Mouse (Mus musculus) neural tube, embryonic 13.5 days (tissue): ENCODE data around the gene Scarb1. TPM values are rescaled to one million over a fixed set of nuclear protein-coding genes. Genes with fewer than 3 reads are reported as not detected.

ENCODE experiments used
- ATAC-seq: fragments of 200-750 bp; cut with Nextera tagmentation; 2 replicates; pipeline ENCODE4 v1.8.0; 2017; ENCODE audit warnings: low read depth, mild to moderate bottlenecking, moderate TSS enrichment, moderate library complexity
- H3K27ac ChIP-seq: fragments of 300-500 bp; sonication (generic); replicated peaks from 2 replicates; pipeline ENCODE4 v1.5.1; 2015; ENCODE audit warnings: moderate library complexity, mild to moderate bottlenecking, inconsistent platforms
- H3K27me3 ChIP-seq: fragments of 300-500 bp; sonication (generic); 2 replicates; pipeline ENCODE4 v1.6.1; 2015; ENCODE audit warnings: mild to moderate bottlenecking, inconsistent platforms
- H3K36me3 ChIP-seq: fragments of 300-500 bp; sonication (generic); 2 replicates; pipeline ENCODE4 v1.6.1; 2015; ENCODE audit warnings: mild to moderate bottlenecking, inconsistent platforms
- H3K4me1 ChIP-seq: fragments of 300-500 bp; sonication (generic); replicated peaks from 2 replicates; pipeline ENCODE4 v1.6.1; 2015; ENCODE audit warnings: inconsistent platforms
- H3K4me2 ChIP-seq: fragments of 300-500 bp; sonication (generic); 2 replicates; pipeline ENCODE4 v1.6.1; 2015; ENCODE audit warnings: inconsistent platforms, mild to moderate bottlenecking, moderate library complexity
- H3K4me3 ChIP-seq: fragments of 300-500 bp; sonication (generic); 2 replicates; pipeline ENCODE4 v1.5.1; 2015; ENCODE audit warnings: mild to moderate bottlenecking, inconsistent platforms
- H3K9ac ChIP-seq: fragments of 300-500 bp; sonication (generic); 2 replicates; pipeline ENCODE4 v1.6.1; 2015; ENCODE audit warnings: moderate library complexity, mild to moderate bottlenecking, inconsistent platforms
- H3K9me3 ChIP-seq: fragments of 300-500 bp; sonication (generic); 2 replicates; pipeline ENCODE4 v1.6.1; 2016; ENCODE audit warnings: inconsistent platforms
- WGBS: fragments of 180-500 bp; shearing (Covaris S2); methylation state at CpG from one replicate; pipeline ENCODE4 v1.1.7; 2015; 5-methylcytosine and 5-hydroxymethylcytosine counted together
- polyA plus RNA-seq: library from polyadenylated mRNA; unstranded; fragments of >200 nt; fragmentation: Nextera tagmentation; extraction: Ambion mirVana; gene quantifications from 2 replicates; pipeline ENCODE4 v1.2.1, GENCODE M21; 2015

The Scarb1 gene
- polyA plus RNA-seq, 1 experiment from 2014 or later = 28.8 TPM

DNA sequence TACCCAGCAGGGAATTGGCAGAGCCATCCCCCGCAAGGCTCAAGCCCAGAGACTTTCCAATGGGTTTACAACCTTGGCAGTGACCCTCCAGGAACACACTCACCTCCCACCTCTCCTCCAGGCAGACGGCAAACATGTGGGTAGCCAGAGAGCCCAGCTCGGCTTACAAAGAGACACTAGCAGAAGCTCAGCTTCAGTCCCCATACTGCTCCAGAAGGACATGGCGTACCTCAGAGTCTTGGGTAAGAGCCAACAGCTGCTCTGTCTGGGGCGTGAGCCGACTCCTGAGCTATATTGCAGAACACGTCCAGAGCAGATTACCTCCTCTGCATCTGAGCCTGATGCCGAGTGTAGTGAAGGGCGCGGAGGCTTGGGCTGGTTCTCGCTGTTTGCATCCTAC lies 15.0 kb downstream of the Scarb1 start:
- H3K36me3 ChIP-seq = no peaks in the 10 kb centered on the region
- H3K9me3 ChIP-seq = no peaks in the 10 kb centered on the region
- H3K4me3 ChIP-seq = no peak overlapping the region
- no peak overlapping the region for H3K9ac ChIP-seq
- no peak for ATAC-seq
- 80% methylated on average over 11 of the region's 11 CpGs for WGBS
- no peak overlapping the region for H3K27ac ChIP-seq
- H3K27me3 ChIP-seq = no peaks in the 10 kb centered on the region
- peaks cover 13% of the 10 kb centered on the region for H3K4me1 ChIP-seq
- no peak overlapping the region for H3K4me2 ChIP-seq

GRCm38 (mm10) chr5:125325285-125325684 lies 15.6 kb downstream of the Scarb1 start:
- Histone ChIP-seq H3K9me3 (no peaks in the 10 kb centered on the region), H3K4me3 (no peak overlapping the region), H3K27me3 (no peaks in the 10 kb centered on the region), H3K36me3 (no peaks in the 10 kb centered on the region), H3K4me2 (no peak overlapping the region), H3K4me1 (peaks cover 13% of the 10 kb centered on the region), H3K9ac (no peak overlapping the region), H3K27ac (no peak overlapping the region)
- 84% methylated on average over 4 of the region's 4 CpGs for WGBS
- no peak for ATAC-seq

GRCm38 (mm10) chr5:125323939-125324480 lies 16.9 kb downstream of the Scarb1 start:
- H3K4me1 ChIP-seq = peaks cover 19% of the 10 kb centered on the region
- no peak overlapping the region for H3K4me2 ChIP-seq
- 89% methylated on average over 7 of the region's 7 CpGs for WGBS
- no peaks in the 10 kb centered on the region for H3K27me3 ChIP-seq
- H3K36me3 ChIP-seq = no peaks in the 10 kb centered on the region
- no peak overlapping the region for H3K4me3 ChIP-seq
- no peaks in the 10 kb centered on the region for H3K9me3 ChIP-seq
- no peak overlapping the region for H3K27ac ChIP-seq
- no peak for ATAC-seq
- no peak overlapping the region for H3K9ac ChIP-seq

DNA sequence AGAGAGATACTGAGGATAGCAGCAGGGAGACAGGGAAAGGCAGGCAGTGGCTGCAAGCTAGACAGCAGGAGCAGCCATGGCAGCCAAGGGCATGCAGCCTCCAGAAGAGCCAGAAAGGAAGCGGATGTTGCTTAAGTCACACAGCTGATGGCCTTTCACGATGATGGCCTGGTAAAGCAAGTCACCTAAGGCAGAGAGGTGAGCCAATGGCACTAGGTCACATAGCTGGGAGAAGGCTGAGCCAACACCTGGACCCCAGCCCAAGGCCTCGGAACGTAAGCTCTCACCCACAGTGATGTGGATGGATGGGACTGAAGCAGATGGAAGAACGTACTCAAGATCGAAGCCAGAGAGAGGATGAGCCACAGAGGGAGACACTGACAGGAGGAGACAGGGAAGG lies 17.8 kb downstream of the Scarb1 start:
- Histone ChIP-seq H3K4me2 (no peak overlapping the region), H3K27me3 (no peaks in the 10 kb centered on the region), H3K4me3 (no peak overlapping the region), H3K9ac (no peak overlapping the region), H3K36me3 (no peaks in the 10 kb centered on the region), H3K9me3 (no peaks in the 10 kb centered on the region), H3K27ac (no peak overlapping the region), H3K4me1 (peaks cover 19% of the 10 kb centered on the region)
- ATAC-seq = no peak
- 93% methylated on average over 6 of the region's 6 CpGs for WGBS

DNA sequence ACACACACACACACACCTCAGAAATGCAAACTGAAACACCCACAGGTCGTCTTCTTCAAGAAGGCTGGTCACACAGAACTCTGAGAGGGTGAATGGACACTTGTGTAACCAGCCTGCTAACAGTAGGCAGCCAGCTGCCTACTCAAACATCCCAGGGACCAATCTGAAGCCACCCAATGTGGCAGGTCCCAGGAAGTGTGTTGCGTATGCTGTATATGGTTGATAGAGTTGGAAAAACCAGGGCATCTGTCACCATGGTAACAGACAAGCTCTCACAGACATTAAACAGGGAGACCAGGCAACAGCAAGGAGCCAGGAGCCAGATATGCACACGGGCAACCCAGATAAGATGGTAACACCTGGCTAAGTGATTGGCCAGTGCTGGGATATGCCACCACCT lies 19.1 kb downstream of the Scarb1 start:
- H3K27ac ChIP-seq = no peak overlapping the region
- H3K9ac ChIP-seq = no peak overlapping the region
- 69% methylated on average over 3 of the region's 3 CpGs for WGBS
- no peak overlapping the region for H3K4me3 ChIP-seq
- H3K9me3 ChIP-seq = no peaks in the 10 kb centered on the region
- no peaks in the 10 kb centered on the region for H3K36me3 ChIP-seq
- no peak for ATAC-seq
- H3K4me2 ChIP-seq = no peak overlapping the region
- H3K27me3 ChIP-seq = no peaks in the 10 kb centered on the region
- H3K4me1 ChIP-seq = peaks cover 12% of the 10 kb centered on the region; the same call in 1 of the 2 replicates

DNA sequence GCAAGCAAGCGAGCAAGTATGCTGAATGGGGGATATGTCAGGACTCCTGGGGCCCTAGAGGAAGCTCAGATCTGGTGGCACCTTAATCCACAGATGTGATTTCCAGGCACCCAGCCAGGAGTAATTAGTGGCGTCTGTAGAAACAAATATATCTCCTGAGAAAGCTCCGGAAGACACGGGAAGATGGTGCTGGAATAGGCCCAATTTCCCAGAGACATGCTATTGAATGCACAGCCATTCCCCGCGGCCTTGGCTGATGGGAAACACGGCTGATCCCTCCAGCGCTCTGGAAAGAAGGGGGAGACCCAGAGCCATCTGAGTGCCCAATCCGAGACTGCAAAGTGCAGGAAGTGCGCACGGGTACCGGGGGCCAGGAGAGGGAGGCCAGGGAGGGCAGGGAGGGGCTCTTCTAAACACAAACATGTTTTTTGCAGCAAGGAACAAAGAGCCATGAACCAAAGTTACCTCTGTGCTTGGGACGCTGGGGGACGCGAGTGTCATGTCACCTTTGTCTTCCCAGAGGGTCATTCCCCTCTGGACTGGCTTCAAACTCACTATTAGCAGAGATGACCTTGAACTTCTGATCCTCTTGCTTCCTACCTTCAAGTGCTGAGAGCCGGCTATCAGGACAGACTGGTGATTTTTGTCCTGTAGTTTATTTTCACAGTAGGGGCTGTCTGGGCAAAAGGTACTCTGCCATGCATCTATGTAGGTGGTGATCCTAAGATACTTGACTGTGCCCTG lies 21.7 kb downstream of the Scarb1 start:
- Histone ChIP-seq H3K36me3 (no peaks in the 10 kb centered on the region), H3K4me3 (no peak overlapping the region), H3K9me3 (no peaks in the 10 kb centered on the region), H3K4me2 (no peak overlapping the region), H3K27ac (peak overlapping the region; percentile 46), H3K27me3 (no peaks in the 10 kb centered on the region), H3K4me1 (peaks cover 6% of the 10 kb centered on the region; the same call in 1 of the 2 replicates), H3K9ac (no peak overlapping the region)
- WGBS = 72% methylated on average over 16 of the region's 16 CpGs
- ATAC-seq = no peak

GRCm38 (mm10) chr5:125317953-125318352 lies 22.9 kb downstream of the Scarb1 start:
- H3K4me2 ChIP-seq = no peak overlapping the region
- 94% methylated on average over 8 of the region's 8 CpGs for WGBS

DNA sequence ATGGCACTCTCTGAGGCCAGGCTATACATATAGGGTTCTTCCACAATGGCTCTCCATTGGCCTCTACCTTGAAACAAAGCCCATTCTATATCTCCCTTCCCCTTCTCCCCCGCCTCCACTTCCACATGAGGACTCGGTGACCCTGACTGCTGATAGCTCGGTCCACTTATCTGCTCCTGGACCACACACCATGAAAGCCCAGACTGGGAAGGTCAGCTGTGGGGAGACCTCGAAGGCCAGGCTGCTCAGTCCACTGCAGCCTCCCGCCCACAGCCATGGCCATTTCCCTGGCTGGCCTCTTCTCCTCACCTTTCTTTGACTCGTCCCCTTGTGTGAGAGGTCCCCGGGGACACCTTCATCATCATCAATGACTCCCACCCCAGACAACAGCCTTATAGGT lies 23.6 kb downstream of the Scarb1 start:
- no peak for ATAC-seq
- WGBS = 84% methylated on average over 7 of the region's 7 CpGs
- no peak overlapping the region for H3K27ac ChIP-seq
- H3K27me3 ChIP-seq = no peaks in the 10 kb centered on the region
- H3K9me3 ChIP-seq = no peaks in the 10 kb centered on the region
- no peak overlapping the region for H3K4me2 ChIP-seq
- no peaks in the 10 kb centered on the region for H3K36me3 ChIP-seq
- no peak overlapping the region for H3K9ac ChIP-seq
- H3K4me1 ChIP-seq = peaks cover 16% of the 10 kb centered on the region; the same call in 1 of the 2 replicates
- H3K4me3 ChIP-seq = no peak overlapping the region

More at GRCm38 (mm10) chr5:125317953-125318352, 22.9 kb downstream of the Scarb1 start:
- no peak overlapping the region for H3K4me3 ChIP-seq
- no peaks in the 10 kb centered on the region for H3K9me3 ChIP-seq
- H3K4me1 ChIP-seq = peaks cover 14% of the 10 kb centered on the region; the same call in 1 of the 2 replicates
- no peak for ATAC-seq
- no peak overlapping the region for H3K9ac ChIP-seq
- H3K27me3 ChIP-seq = no peaks in the 10 kb centered on the region
- H3K27ac ChIP-seq = no peak overlapping the region
- H3K36me3 ChIP-seq = no peaks in the 10 kb centered on the region

- Histone ChIP-seq H3K27me3 (no peaks in the 10 kb centered on the region), H3K9me3 (no peaks in the 10 kb centered on the region), H3K9ac (no peak overlapping the region), H3K27ac (no peak overlapping the region), H3K4me3 (no peak overlapping the region), H3K4me2 (no peak overlapping the region), H3K36me3 (no peaks in the 10 kb centered on the region), H3K4me1 (peaks cover 16% of the 10 kb centered on the region; the same call in 1 of the 2 replicates)
- 85% methylated on average over 2 of the region's 2 CpGs for WGBS
- no peak for ATAC-seq
Measured at GRCm38 (mm10) chr5:125316771-125317170, 24.1 kb downstream of the Scarb1 start.

DNA sequence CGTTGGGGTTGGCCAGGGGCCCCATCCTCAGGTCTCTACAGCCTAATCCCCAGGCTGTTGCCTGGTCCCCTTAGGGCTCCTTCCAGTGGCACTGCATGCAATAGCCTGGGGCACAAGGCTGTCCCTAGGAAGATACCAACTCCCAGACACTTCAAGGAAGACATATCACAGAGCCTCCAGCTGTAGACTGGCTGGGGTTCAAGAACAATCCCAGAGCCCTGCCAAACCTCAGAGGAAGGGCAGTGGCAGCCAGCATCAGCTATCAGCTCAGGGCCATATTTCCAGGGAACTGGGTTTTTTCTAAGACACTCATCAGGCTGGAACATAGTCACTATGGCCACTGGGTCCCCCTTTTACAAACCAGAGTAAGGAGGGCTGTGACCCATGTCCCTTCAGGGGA lies 25.8 kb downstream of the Scarb1 start:
- 96% methylated on average over 1 of the region's 1 CpGs for WGBS
- Histone ChIP-seq H3K4me2 (no peak overlapping the region), H3K4me1 (peaks cover 20% of the 10 kb centered on the region; the same call in 1 of the 2 replicates), H3K4me3 (no peak overlapping the region), H3K27ac (no peak overlapping the region), H3K36me3 (no peaks in the 10 kb centered on the region), H3K27me3 (no peaks in the 10 kb centered on the region), H3K9me3 (no peaks in the 10 kb centered on the region), H3K9ac (no peak overlapping the region)
- ATAC-seq = no peak

GRCm38 (mm10) chr5:125313991-125314390 lies 26.9 kb downstream of the Scarb1 start:
- H3K4me1 ChIP-seq = 0 out of 2 replicates have a peak, but pooled peaks cover 14% of the 10 kb centered on the region
- no peak overlapping the region for H3K9ac ChIP-seq
- no peaks in the 10 kb centered on the region for H3K27me3 ChIP-seq
- H3K4me3 ChIP-seq = no peak overlapping the region
- no peaks in the 10 kb centered on the region for H3K9me3 ChIP-seq
- no peak for ATAC-seq
- 79% methylated on average over 11 of the region's 11 CpGs for WGBS
- no peak overlapping the region for H3K4me2 ChIP-seq
- no peak overlapping the region for H3K27ac ChIP-seq
- no peaks in the 10 kb centered on the region for H3K36me3 ChIP-seq

- Histone ChIP-seq H3K9me3 (no peaks in the 10 kb centered on the region), H3K9ac (no peak overlapping the region), H3K27ac (0 out of 2 replicates have a peak overlapping the region, but pooled peaks have one; percentile 18), H3K4me2 (no peak overlapping the region), H3K4me3 (no peak overlapping the region), H3K27me3 (no peaks in the 10 kb centered on the region), H3K36me3 (no peaks in the 10 kb centered on the region), H3K4me1 (0 out of 2 replicates have a peak, but pooled peaks cover 14% of the 10 kb centered on the region)
- no peak for ATAC-seq
- WGBS = 78% methylated on average over 13 of the region's 13 CpGs
Measured at GRCm38 (mm10) chr5:125312970-125313597, 27.8 kb downstream of the Scarb1 start.
